Mouse (Mus musculus): ENCODE results near the gene Rcn3.

Rcn3 gene

DNA sequence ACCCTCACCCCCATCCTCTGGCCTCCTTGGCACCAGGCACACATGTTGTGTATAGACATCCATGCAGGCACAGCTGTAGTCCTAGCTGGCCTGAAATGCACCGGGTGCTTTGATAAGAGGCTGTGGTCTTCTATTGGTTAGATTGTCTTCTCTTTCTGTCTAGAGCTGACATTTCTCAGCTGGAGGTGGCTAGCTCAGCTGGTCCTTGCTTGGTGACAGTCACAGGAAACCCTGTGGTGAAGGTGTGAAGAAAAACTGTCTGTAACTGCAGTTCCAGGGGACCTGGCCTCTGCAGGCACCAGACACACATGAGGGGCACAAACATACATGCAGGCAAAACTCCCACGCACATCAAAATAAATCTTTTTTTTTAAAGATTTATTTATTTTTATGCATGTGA lies 22.4 kb downstream of the Rcn3 start:
- DNase-seq: no peak

- peak; percentile 74 for DNase-seq
Observed at GRCm38 (mm10) chr7:45068000-45068318, 24.1 kb downstream of the Rcn3 start.

DNA sequence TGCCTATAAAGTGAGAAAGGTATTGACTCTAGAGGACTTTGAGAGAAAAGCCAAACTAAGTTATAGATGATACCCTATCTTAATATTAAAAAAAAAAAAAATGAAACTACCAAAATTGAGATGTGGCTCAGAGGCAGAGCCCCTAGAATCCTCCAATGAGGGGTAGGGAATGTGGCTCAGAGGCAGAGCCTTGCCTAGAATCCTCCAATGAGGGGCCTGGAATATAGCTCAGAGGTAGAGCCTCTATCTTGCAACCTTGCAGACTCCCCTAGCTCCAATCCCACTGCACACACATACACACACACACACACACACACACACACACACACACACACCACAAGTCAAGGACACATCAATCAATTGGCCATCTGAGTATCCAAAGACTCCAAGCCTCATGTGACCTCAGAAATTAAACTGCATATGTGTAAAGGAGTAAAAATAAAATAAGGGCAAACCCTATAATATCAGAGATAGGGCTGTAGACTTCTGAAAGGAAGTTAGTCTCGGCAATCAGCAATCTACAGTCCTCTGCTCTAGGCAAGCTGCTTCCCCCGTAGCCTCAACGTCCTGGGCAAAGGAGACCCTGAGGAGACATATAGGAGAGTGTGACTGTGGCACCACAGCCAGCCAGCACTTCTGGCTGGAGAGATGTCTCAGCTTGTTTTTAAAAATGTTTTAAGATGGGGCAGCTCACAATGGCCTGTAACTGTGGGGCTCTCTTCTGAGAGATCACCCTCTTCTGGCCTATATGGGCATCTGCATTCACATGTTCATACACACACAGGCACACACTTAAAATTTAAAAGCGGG lies 24.6 kb downstream of the Rcn3 start:
- DNase-seq: no peak

DNA sequence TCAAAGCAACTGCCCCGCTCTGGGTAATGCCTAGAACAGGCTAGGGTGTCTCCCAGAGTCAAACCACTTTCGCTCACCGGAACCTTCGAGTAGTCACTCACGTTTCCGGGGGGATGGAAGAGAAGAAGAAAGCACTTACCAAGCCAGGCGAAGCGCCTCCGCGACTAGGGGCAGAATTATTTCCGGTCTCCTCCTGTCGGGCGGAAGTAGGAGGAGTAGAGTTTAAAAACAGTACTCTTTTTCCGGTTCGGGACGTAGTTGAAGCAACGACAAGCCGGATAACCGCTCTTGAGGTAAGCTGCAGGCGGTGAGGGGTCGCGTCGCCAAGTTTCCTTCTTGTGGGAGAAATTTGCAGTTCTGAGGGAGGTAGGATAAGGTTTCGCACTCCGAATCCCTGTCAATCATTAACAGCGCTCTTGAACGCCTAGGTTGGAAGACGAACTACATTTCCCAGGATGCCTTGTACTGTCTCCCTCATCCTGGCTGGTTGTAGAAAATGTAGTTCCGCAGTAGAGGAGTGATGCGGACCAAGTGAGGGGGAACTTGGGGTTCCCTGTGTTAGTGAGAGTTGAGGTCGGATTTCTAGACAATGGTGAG lies 29.7 kb downstream of the Rcn3 start, which contains the start of the genes Nosip and Prrg2:
Gene Nosip, plus strand, starts transcription at position 191 of the 597 bp plus-strand sequence.
Gene Prrg2, minus strand, starts transcription at position 439 of the 597 bp plus-strand sequence.
- peak; percentile 98 for DNase-seq

DNA sequence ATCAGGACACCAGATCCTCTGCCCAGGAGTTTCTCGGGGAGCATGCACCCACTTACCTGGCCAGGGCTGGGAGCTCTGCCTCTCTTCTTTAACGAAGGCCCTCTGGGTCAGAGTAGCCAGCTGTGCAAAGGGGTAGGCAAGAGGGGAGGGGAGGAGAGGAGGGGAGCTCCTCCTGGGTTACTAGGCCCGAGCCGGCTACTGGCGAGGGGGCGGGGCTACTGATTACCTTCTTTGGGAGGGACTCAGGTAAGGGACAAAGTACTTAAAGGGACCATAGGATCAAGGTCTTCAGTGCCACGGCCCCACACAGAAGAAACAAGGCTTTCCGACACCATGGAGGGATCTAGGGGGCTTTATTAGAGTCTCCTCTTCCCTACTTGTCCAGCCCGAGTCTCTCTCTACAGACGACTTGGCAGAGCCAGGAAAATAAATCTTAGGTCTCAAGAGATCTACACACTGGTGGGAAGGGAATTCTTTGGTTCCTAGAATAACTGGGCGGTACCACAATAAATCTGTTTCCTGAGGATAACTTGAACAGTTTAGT lies 30.4 kb downstream of the Rcn3 start:
- DNase-seq: peak; percentile 75

DNA sequence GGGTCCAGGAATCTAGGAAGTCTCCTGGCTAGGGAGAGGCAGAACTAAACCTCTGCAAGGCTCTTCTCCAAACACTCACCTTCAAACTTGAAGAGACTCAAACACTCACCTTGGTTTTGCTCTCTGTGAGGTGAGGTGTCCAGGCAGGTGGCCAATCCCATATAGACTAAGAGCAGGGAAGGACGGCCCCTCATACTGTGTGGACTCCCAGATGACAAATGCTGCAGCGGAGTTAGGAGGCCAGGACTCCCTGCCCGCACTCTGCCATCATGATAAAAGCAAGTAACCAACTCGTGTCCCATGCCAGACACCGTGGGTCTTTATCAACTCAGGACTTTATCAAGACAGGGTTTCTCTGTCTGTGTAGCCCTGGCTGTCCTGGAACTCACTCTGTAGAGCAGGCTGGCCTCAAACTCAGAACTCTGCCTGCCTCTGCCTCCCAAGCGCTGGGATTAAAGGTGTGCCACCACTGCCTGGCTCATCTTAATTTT lies 31.3 kb downstream of the Rcn3 start:
- no peak for DNase-seq

DNA sequence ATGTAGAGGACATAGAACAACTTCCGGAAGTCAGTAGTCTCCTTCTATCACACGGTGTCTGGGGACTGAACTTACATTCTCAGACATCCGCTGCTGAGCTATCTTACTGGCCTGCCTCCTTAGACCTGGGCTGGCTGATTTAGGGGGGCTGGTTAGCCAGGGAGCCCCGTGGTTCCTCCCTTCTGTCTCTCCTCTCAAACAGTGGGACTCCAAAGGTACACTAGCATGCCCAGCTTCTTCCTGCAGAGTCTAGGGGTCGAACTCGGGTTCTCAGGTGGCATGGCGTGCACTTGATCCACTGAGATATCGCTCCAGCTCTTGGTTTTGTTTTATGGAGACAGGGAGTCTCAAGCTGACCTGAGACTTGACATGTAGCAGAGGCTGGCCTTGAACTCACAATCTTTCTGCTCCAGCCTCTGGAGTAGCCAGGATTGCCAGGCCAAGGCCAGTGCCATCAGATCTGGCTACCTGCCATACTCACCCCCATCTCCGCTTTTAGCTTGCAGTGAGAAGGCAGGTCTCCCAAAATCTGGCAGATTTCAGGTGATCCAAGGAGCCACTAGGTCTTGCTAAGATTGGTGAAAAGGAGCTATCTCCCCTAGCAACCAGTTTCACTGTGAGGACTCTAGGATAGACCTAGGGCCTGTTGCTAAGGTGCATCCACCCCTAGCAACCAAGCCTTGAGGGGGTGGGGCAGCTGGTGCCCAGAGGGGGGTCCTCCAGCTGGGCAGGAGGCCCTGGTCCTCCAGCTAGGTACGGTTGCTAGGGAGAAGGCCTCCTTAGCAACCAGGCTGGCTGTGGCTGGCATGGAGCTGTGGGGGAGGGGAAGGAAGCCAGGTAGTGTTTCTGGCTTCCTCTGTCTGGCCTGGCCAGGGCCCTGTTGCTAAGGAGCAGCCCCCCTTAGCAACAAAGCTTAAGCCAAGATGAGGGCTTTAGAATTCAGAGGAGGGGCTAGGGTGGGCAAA lies 33.1 kb downstream of the Rcn3 start:
- no peak for DNase-seq

GRCm38 (mm10) chr7:45056972-45057348 lies 35.1 kb downstream of the Rcn3 start:
- DNase-seq: no peak

- no peak for DNase-seq
Observed at GRCm38 (mm10) chr7:45056329-45056971, 35.6 kb downstream of the Rcn3 start.

DNA sequence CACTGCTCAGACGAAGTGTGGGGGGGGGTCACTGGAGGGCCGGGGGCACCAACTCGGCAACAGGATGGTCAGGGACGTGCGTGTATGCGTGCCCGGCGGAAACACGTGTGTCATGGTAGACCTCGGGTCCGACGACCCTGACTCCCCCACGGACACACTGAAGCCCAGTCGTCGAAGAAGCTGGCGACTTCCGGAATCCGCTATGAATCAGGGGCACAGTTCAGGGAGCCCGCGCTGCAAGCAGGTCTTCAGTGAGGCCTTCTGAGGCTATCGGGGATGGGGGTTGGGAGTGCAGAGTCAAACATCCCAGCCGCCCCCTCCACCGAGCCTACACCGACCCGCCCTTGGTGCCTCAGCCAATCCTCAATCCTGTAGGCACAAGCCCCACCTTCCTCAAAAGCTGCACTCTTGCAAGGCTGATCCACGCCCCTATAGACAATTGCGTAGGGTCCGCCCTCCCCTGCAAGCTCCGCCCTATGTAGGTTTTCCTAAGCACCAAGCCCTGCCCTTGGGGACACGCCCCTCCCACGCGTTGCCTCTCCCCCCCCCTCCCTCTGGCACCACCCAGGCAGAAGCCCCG lies 38.0 kb downstream of the Rcn3 start:
- peak; percentile 99 for DNase-seq

DNA sequence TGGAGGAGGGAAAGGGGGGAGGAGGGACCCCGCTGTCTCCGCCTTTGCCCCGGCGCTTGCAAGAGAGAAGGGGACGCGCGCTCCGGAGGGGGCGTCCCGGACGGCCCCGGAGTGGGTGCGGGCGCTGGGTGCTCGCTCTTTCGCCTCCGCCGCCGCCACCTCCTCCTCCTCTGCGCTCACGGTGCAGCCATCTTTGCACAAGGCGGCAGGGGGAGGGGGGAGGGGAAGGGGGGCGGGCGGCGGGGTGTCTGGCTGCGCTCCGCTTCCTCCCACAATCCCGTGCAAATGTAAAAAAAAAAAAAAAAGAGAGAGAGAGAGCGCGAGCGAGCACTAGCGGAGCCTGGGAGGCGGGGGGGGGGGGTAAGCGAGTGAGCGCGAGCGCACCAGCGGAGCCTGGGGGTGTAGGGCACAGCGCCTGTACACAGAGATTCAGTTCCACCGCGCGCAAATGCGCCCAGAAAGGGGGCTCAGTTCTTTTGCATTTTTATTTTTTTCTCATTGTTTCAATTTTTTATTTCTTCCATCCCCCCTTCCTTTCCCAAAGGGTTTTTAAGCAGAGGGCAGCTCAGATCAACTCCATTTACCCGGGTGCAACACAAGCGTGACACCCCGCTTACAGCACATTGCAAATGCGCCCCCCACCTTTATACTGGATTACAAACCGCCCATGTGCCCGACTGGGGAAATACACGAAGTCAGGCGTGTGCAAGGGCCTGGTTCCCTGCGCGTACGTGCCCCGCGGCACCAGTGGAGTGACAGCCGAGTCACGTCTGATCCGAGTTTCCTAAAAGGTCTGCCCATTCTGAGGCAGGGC lies 38.7 kb downstream of the Rcn3 start:
- DNase-seq: peak; percentile 81

DNA sequence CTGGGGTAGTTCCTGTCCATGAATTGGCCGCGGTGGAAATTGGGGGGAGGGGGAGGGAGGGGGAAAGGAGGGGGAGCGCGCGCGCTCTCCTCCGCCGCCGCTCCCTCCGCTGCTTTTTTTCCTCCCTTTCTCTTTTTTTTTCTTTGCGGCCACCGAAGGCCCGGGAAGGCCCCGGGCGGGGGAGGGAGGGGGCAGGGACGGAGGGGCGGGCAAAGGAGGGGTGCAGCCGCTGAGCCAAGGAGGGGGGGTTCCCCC lies 39.2 kb downstream of the Rcn3 start, which contains the start of gene Prr12:
Gene Prr12, minus strand, starts transcription at position 20 of the 255 bp plus-strand sequence.
- no peak for DNase-seq

- peak; percentile 50 for DNase-seq
Observed at GRCm38 (mm10) chr7:45052181-45052861, 39.7 kb downstream of the Rcn3 start.

GRCm38 (mm10) chr7:45051601-45051974 lies 40.4 kb downstream of the Rcn3 start:
- no peak for DNase-seq

GRCm38 (mm10) chr7:45050945-45051600 lies 40.9 kb downstream of the Rcn3 start:
- DNase-seq: peak; percentile 88

- DNase-seq: no peak
Observed at GRCm38 (mm10) chr7:45048923-45049657, 42.9 kb downstream of the Rcn3 start.

DNA sequence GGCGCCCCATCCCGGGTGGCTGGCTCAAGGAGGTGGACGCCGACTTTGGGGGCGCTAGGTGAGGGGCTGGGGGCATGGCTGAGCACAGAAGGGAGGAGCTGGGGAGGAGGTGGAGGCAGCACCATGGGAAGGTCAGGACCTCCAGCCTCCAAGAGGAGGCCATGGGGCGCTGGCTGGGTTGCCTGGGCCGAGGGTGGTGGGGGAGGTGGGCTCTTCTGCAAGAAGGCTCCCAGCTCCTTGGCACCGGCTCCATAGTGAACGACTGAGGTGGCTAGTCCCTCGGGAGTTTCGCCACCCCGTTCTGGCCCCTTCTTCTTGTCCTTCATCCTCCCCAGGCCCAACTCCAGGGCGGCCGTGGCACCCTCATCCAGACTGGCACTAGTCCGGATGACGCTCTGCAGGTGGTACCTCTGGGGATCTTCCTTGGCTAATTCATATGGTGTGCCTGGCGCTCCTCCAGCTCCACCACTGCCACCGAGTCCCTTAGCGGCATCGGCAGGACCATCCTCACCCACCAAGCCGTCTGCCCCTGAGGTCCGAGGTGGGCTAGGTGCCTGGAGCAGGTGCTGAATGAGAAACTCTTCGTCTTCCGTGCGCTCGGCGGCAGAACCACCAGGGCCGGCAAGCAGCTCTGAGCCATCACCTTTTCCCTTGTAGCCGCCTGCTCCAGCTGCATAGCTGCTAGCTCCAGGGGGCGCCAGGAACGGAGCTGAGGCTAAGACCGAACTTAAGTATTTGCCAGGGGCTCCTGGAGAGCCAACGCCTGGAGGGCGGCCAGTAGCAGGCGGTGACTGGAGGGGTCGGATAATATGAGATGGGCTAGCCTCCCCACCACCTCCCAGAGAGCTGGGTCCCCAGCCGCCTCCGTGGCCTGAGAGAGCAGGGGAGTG lies 43.8 kb downstream of the Rcn3 start:
- peak; percentile 7 for DNase-seq

GRCm38 (mm10) chr7:45047491-45047890 lies 44.5 kb downstream of the Rcn3 start:
- DNase-seq: no peak

All from lung, postnatal 10 days (tissue).